Mouse (Mus musculus) neural tube, embryonic 14.5 days (tissue): ENCODE measurements around the gene Slc25a19. TPM values are rescaled to one million over a fixed set of nuclear protein-coding genes. Genes with fewer than 3 reads are reported as not detected.

Experiments
- ATAC-seq: fragments of 200-750 bp; cut with Nextera tagmentation; 2 replicates; pipeline ENCODE4 v1.8.0; 2017; ENCODE audit warnings: low read depth, mild to moderate bottlenecking, moderate TSS enrichment, moderate library complexity
- H3K27ac ChIP-seq: fragments of 300-500 bp; sonication (generic); 2 replicates; pipeline ENCODE4 v1.5.1; 2014; ENCODE audit warnings: low read depth, mild to moderate bottlenecking, control low read depth, low read length, moderate library complexity, mixed read lengths
- H3K27me3 ChIP-seq: fragments of 300-500 bp; sonication (generic); 2 replicates; pipeline ENCODE4 v1.6.1; 2014; ENCODE audit warnings: low read length; ENCODE audit not compliant: control insufficient read depth, insufficient read depth
- H3K36me3 ChIP-seq: fragments of 300-500 bp; sonication (generic); 2 replicates; pipeline ENCODE4 v1.6.1; 2014; ENCODE audit warnings: low read length, mixed read lengths; ENCODE audit not compliant: control insufficient read depth, insufficient read depth
- H3K4me1 ChIP-seq: fragments of 300-500 bp; sonication (generic); 2 replicates; pipeline ENCODE4 v1.6.1; 2014; ENCODE audit warnings: low read length; ENCODE audit not compliant: control insufficient read depth, insufficient read depth
- H3K4me2 ChIP-seq: fragments of 300-500 bp; sonication (generic); 2 replicates; pipeline ENCODE4 v1.6.1; 2014; ENCODE audit warnings: mild to moderate bottlenecking, low read depth, low read length, control low read depth
- H3K4me3 ChIP-seq: fragments of 300-500 bp; sonication (generic); 2 replicates; pipeline ENCODE4 v1.5.1; 2014; ENCODE audit warnings: low read depth, low read length, control low read depth, mixed read lengths
- H3K9ac ChIP-seq: fragments of 300-500 bp; sonication (generic); replicated peaks from 2 replicates; pipeline ENCODE4 v1.6.1; 2014; ENCODE audit warnings: low read depth, mild to moderate bottlenecking, control low read depth, low read length, mixed read lengths
- H3K9me3 ChIP-seq: fragments of 300-500 bp; sonication (generic); 2 replicates; pipeline ENCODE4 v1.6.1; 2016; ENCODE audit warnings: low read length; ENCODE audit not compliant: control insufficient read depth
- WGBS: fragments of 180-500 bp; shearing (Covaris S2); extraction: QIAGEN DNeasy Blood & Tissue Kit; methylation state at CpG from one replicate; pipeline ENCODE4 v1.1.7; 2014; 5-methylcytosine and 5-hydroxymethylcytosine counted together
- polyA plus RNA-seq: library from polyadenylated mRNA; unstranded; fragments of >200 nt; fragmentation: Nextera tagmentation; extraction: Ambion mirVana; gene quantifications from 2 replicates; pipeline ENCODE4 v1.2.1, GENCODE M21; 2014

The Slc25a19 gene
- polyA plus RNA-seq, 1 experiment from 2014 or later: 53.0 TPM

- H3K27ac ChIP-seq: no peak overlapping the region
- H3K36me3 ChIP-seq: 0 out of 2 replicates have a peak, but pooled peaks cover 8% of the 10 kb centered on the region
- 90% methylated on average over 15 of the region's 15 CpGs for WGBS
- H3K4me1 ChIP-seq: peaks cover 6% of the 10 kb centered on the region; the same call in 1 of the 2 replicates
- H3K27me3 ChIP-seq: no peaks in the 10 kb centered on the region
- H3K9me3 ChIP-seq: no peaks in the 10 kb centered on the region
- no peak overlapping the region for H3K9ac ChIP-seq
- no peak overlapping the region for H3K4me2 ChIP-seq
- ATAC-seq: no peak
- no peak overlapping the region for H3K4me3 ChIP-seq
Observed at GRCm38 (mm10) chr11:115615108-115615825, 12.8 kb downstream of the Slc25a19 start.

GRCm38 (mm10) chr11:115614346-115615107 lies 13.6 kb downstream of the Slc25a19 start:
- Histone ChIP-seq H3K4me1 (peaks cover 6% of the 10 kb centered on the region; the same call in 1 of the 2 replicates), H3K9ac (no peak overlapping the region), H3K4me2 (no peak overlapping the region), H3K27me3 (no peaks in the 10 kb centered on the region), H3K4me3 (no peak overlapping the region), H3K36me3 (peaks cover 8% of the 10 kb centered on the region; the same call in 1 of the 2 replicates), H3K9me3 (no peaks in the 10 kb centered on the region), H3K27ac (no peak overlapping the region)
- ATAC-seq: no peak
- WGBS: 85% methylated on average over 10 of the region's 10 CpGs

- H3K36me3 ChIP-seq: peaks cover 14% of the 10 kb centered on the region; the same call in 1 of the 2 replicates
- ATAC-seq: no peak
- H3K27me3 ChIP-seq: no peaks in the 10 kb centered on the region
- peaks cover 6% of the 10 kb centered on the region; the same call in 1 of the 2 replicates for H3K4me1 ChIP-seq
- H3K9ac ChIP-seq: peak overlapping the region; percentile 63
- WGBS: 2% methylated on average over 16 of the region's 16 CpGs
- peak overlapping the region; percentile 2; the same call in 1 of the 2 replicates for H3K27ac ChIP-seq
- peak overlapping the region; percentile 62 for H3K4me3 ChIP-seq
- no peaks in the 10 kb centered on the region for H3K9me3 ChIP-seq
- peak overlapping the region; percentile 90 for H3K4me2 ChIP-seq
Observed at GRCm38 (mm10) chr11:115613138-115613945, 14.8 kb downstream of the Slc25a19 start.

GRCm38 (mm10) chr11:115612410-115613137 lies 15.5 kb downstream of the Slc25a19 start, which contains the start of gene Mif4gd:
TSS of gene Mif4gd (minus strand) at chr11:115612969.
- ATAC-seq: peak; percentile 78
- no peaks in the 10 kb centered on the region for H3K27me3 ChIP-seq
- WGBS: under 1% methylated on average over 51 of the region's 80 CpGs
- H3K4me2 ChIP-seq: peak within 1 kb of the TSS; percentile 90
- no peaks in the 10 kb centered on the region for H3K9me3 ChIP-seq
- H3K27ac ChIP-seq: peak within 1 kb of the TSS; percentile 73
- peak within 1 kb of the TSS; percentile 63 for H3K9ac ChIP-seq
- H3K36me3 ChIP-seq: peaks cover 21% of the 10 kb centered on the region; the same call in 1 of the 2 replicates
- peak within 1 kb of the TSS; percentile 62 for H3K4me3 ChIP-seq
- peaks cover 6% of the 10 kb centered on the region; the same call in 1 of the 2 replicates for H3K4me1 ChIP-seq

- Histone ChIP-seq H3K36me3 (peaks cover 25% of the 10 kb centered on the region), H3K4me2 (peak overlapping the region; percentile 90), H3K27ac (peak overlapping the region; percentile 52; the same call in 1 of the 2 replicates), H3K4me3 (peak overlapping the region; percentile 62), H3K27me3 (no peaks in the 10 kb centered on the region), H3K4me1 (peaks cover 6% of the 10 kb centered on the region; the same call in 1 of the 2 replicates), H3K9ac (peak overlapping the region; percentile 63; the same call in 1 of the 2 replicates), H3K9me3 (no peaks in the 10 kb centered on the region)
- ATAC-seq: peak; percentile 18; the same call in 1 of the 2 replicates
- under 1% methylated on average over 13 of the region's 13 CpGs for WGBS
Observed at GRCm38 (mm10) chr11:115612059-115612409, 16.1 kb downstream of the Slc25a19 start.

GRCm38 (mm10) chr11:115611173-115611572 lies 16.9 kb downstream of the Slc25a19 start:
- Histone ChIP-seq H3K9ac (no peak overlapping the region), H3K4me3 (no peak overlapping the region; the same call in 1 of the 2 replicates), H3K4me2 (no peak overlapping the region), H3K9me3 (no peaks in the 10 kb centered on the region), H3K27me3 (no peaks in the 10 kb centered on the region), H3K36me3 (peaks cover 31% of the 10 kb centered on the region), H3K4me1 (peaks cover 6% of the 10 kb centered on the region; the same call in 1 of the 2 replicates), H3K27ac (no peak overlapping the region)
- ATAC-seq: no peak
- 65% methylated on average over 6 of the region's 6 CpGs for WGBS

GRCm38 (mm10) chr11:115609576-115609975 lies 18.5 kb downstream of the Slc25a19 start:
- H3K9ac ChIP-seq: no peak overlapping the region
- peaks cover 29% of the 10 kb centered on the region for H3K36me3 ChIP-seq
- H3K4me2 ChIP-seq: no peak overlapping the region
- H3K4me3 ChIP-seq: no peak overlapping the region
- peaks cover 13% of the 10 kb centered on the region for H3K4me1 ChIP-seq
- 82% methylated on average over 3 of the region's 3 CpGs for WGBS
- no peaks in the 10 kb centered on the region for H3K27me3 ChIP-seq
- H3K9me3 ChIP-seq: no peaks in the 10 kb centered on the region
- no peak overlapping the region for H3K27ac ChIP-seq
- ATAC-seq: no peak
